Mouse (Mus musculus): ENCODE measurements at regions not wholly inside any gene's neighbourhood (a gene's known extent, or its start where the extent isn't known, plus 50 kb on each side); places are given as distances from the start of the nearest gene placed in this dataset.

- TF ChIP-seq POLR2A (IDR thresholded peaks at IDR 0.05; ENCODE audit: low read depth, low read length) (no peak), CTCF (IDR thresholded peaks at IDR 0.05; ENCODE audit: extremely low read depth, insufficient read depth, insufficient read length, insufficient replicate concordance) (no peak)
These were observed 128.1 kb upstream of the Itga4 start for GRCm38 (mm10) chr2:79126996-79127741.
